Mouse (Mus musculus): Measurements from ENCODE around the gene Ttc27. TPM values are rescaled to one million over a fixed set of nuclear protein-coding genes. Genes with fewer than 3 reads are reported as not detected.

Gene Ttc27
- total RNA-seq, 2 experiments from 2014 or later: 1.5 to 1.7 TPM

DNA sequence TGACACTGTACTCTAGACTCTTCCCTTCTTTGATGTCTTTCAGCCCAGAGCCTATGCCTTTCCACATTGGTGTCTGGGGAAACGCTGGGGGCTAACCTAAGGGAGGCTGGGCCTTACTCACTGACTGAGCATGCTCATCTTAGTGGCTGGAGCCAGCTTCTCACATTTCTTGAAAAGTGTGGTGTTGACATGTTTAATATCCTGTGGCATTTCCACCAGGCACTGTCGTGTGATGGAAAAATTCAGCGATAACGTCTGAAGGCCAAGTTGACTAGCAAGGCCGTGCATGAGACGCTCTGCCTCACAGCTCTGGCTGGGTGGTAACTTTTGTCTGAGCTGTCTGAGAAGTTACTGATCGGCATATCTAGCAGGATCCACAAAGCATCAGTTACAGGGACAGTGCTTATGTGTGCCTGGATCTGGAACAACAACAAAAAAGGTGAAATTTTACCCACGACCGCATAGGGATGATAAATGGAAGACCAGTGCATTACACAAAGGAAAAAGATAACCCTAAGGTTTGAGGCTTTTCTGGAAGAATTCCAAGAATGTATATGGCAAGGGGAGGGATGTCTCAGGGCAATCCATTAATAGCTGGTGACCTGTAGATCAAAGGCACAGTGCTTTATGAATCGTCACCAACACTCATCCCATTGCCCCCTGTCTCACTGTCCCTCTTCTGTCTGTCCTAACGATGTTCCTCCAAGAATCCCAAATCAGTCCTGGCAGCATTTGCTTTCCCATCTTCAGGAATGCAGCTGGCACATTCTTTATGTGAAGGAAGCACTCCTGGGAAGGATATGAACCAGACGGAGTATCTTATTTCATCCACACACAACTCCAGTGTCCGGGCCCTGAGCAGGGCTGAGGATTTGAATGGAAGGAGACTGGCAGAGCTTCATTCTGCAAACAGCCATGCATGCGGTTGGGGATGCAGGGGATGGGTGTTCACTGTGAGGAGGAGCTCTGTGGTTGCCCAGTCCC, 152.9 kb downstream of the Ttc27 start:
- no peak for ATAC-seq (replicated peaks; ENCODE audit: low FRiP score, poor library complexity, severe bottlenecking)

DNA sequence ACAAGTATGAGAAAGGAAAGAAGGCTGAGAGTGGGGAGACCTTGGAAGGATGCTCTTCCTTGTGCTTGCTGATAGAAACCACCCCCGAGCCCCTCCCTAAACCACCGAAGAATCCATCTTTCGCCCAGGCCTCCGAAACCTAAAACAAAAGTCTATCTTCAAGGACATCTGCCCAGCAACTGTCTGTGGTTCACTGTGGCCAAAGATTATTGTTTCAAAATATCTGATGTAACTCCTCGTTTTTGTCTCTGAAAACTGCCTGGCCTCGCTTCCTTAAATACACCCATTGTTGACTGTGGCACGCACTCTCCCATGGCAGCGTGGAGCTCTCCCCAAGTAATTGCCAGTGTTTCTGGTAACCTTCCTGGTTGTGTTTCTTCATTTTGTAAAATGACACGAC, 155.0 kb downstream of the Ttc27 start:
- ATAC-seq (replicated peaks; ENCODE audit: low FRiP score, poor library complexity, severe bottlenecking): 0 out of 2 replicates have a peak, but pooled peaks have one; percentile 31

DNA sequence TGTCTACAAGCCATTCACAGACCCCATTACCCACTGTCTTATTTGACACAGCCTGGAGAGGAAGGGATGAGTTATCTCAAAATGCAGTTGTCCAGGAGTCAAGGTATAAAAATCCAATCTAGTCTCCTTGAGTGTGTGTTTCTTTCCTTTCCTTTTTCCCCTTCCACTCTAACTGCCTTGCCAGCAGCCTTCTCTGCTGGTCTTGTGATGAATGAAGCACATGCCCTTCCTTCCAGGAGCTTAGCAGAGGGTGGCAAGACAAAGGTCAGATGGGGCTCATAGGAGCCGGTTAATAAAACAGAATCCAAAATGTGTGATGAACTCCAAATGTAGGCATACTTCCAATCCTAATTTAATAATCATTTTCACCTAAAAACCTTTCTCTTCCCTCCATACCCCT, 156.2 kb downstream of the Ttc27 start:
- ATAC-seq (replicated peaks; ENCODE audit: low FRiP score, poor library complexity, severe bottlenecking): no peak

GRCm38 (mm10) chr17:74875740-74876139, 158.2 kb downstream of the Ttc27 start:
- ATAC-seq (replicated peaks; ENCODE audit: low FRiP score, poor library complexity, severe bottlenecking): no peak

GRCm38 (mm10) chr17:74876954-74877353, 159.4 kb downstream of the Ttc27 start:
- no peak for ATAC-seq (replicated peaks; ENCODE audit: low FRiP score, poor library complexity, severe bottlenecking)

DNA sequence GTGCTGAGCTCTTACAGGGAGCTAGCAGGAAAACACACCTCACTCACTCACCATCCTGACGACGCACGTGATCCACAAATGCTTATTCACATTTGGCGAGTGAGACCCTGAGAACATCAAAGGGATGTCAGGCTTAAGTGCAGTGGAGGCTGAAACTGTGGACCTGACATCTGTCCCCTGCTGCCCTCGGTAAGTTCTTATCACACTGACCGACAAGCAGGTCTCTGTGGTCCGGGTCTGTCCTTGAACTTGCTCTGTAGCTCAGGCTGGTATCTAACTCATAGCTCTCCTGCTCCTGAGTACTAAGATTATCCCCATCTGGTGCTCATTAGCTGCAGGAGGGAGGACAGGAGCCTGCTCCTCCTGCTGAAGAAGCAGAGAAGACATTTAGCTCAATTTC, 162.2 kb downstream of the Ttc27 start:
- no peak for ATAC-seq (replicated peaks; ENCODE audit: low FRiP score, poor library complexity, severe bottlenecking)

GRCm38 (mm10) chr17:74887039-74887438, 169.5 kb downstream of the Ttc27 start:
- no peak for ATAC-seq (replicated peaks; ENCODE audit: low FRiP score, poor library complexity, severe bottlenecking)

GRCm38 (mm10) chr17:74888836-74889534, 171.5 kb downstream of the Ttc27 start:
- no peak for ATAC-seq (replicated peaks; ENCODE audit: low FRiP score, poor library complexity, severe bottlenecking)

GRCm38 (mm10) chr17:74889535-74890117, 172.1 kb downstream of the Ttc27 start:
- ATAC-seq (replicated peaks; ENCODE audit: low FRiP score, poor library complexity, severe bottlenecking): no peak

DNA sequence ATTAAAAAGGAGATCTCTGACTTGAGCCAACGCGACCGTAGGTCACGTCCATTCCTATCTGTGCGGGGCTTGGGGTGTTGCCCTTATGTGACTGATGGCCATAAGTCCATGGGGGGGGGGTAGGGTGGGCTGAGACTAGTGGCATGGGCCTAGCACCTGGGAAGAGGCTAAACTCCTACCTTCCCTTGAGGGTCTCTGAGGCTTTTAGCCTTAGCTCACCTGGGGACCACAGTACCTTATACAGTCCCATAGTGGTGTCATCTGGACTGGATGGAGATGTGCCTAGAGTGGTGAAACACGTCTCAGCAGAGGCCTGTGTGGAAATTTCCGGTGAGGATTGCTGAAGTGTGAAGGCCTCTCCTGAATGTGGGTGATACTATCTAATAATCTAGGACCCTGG, 184.9 kb downstream of the Ttc27 start:
- no peak for ATAC-seq (replicated peaks; ENCODE audit: low FRiP score, poor library complexity, severe bottlenecking)

DNA sequence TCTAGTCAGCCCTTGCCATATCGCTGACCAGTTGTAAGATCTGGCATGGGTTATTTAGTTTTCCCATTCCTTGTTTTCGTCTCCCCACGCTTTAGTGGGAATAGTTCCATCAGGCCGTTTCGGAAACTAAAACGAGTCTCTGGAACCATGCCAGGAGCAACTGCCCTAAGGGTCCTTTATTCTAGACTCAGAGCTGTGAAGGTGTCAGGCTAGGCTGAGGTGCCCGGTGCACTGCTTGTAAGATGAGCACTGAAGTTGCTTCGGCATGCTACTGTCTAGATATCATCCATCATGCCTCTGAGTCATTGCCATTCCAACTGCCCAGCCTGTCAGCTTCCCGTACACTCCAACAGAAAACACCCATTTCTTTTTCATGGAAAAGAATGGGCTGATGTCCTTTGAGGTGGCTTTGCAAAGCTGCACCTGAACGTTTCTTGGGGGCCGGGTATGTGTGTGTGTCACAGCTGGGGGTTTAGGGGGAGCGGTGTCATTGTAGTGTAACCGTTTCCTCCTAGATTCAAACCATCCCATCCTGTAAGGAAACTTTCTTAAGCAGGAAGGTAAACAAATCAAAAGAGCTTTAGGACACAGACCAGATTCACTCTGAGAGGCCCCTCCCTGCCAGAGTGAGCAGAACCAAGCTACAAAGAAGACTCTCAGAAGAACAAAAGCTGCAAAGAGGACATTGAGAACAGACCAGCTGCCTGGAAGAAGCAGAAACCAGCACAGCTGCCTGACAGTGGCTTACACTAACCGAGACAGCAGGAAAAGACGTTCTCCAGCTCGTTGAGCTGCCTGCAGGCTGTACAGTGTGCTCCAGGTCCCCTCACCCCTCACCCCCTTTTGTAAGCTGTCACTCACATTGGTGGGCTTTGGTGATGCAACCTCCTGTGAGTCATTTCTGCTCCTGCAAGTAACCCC, 186.1 kb downstream of the Ttc27 start:
- ATAC-seq (replicated peaks; ENCODE audit: low FRiP score, poor library complexity, severe bottlenecking): no peak

- no peak for ATAC-seq (replicated peaks; ENCODE audit: low FRiP score, poor library complexity, severe bottlenecking)
These were observed 186.8 kb downstream of the Ttc27 start for GRCm38 (mm10) chr17:74904332-74904687.

DNA sequence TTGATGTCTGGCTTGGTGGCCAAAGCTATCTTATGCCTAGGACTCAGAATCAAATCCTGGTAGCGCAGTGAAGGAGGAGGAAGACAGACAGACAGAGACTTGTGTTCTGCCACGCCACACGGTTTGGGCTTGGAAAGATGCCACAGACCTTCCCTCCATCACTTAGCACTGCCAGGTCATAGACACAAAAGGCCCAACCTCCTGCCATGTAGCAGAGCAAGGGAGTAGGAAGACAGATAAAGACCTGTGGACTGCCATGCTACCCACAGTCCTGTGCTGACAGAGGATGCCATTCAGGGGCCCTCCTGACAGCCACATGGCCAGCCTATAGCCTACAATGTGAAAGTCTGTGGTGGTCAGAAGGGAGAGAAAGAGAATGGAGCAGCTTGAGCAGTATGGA, 187.4 kb downstream of the Ttc27 start:
- no peak for ATAC-seq (replicated peaks; ENCODE audit: low FRiP score, poor library complexity, severe bottlenecking)

GRCm38 (mm10) chr17:74912995-74913394, 195.5 kb downstream of the Ttc27 start:
- no peak for ATAC-seq (replicated peaks; ENCODE audit: low FRiP score, poor library complexity, severe bottlenecking)

Other genes starting within 250 kb of the Ttc27 start
- 60.9 and 101 TPM in 2 replicates for gene Yipf4, start 228.2 kb upstream of the Ttc27 start, total RNA-seq (2015; ENCODE audit: low replicate concordance)
- 80.6 and 109 TPM in 2 replicates for gene Yipf4, start 228.2 kb upstream of the Ttc27 start, total RNA-seq (2017; ENCODE audit: low replicate concordance)
- 135 and 175 TPM in 2 replicates for gene Birc6, start 189.4 kb upstream of the Ttc27 start, total RNA-seq (2015; ENCODE audit: low replicate concordance)
- 128 and 149 TPM in 2 replicates for gene Birc6, start 189.4 kb upstream of the Ttc27 start, total RNA-seq (2017; ENCODE audit: low replicate concordance)

All from erythroid progenitor cell, adult 5-6 weeks (primary cell).